In the genomic region with DNA sequence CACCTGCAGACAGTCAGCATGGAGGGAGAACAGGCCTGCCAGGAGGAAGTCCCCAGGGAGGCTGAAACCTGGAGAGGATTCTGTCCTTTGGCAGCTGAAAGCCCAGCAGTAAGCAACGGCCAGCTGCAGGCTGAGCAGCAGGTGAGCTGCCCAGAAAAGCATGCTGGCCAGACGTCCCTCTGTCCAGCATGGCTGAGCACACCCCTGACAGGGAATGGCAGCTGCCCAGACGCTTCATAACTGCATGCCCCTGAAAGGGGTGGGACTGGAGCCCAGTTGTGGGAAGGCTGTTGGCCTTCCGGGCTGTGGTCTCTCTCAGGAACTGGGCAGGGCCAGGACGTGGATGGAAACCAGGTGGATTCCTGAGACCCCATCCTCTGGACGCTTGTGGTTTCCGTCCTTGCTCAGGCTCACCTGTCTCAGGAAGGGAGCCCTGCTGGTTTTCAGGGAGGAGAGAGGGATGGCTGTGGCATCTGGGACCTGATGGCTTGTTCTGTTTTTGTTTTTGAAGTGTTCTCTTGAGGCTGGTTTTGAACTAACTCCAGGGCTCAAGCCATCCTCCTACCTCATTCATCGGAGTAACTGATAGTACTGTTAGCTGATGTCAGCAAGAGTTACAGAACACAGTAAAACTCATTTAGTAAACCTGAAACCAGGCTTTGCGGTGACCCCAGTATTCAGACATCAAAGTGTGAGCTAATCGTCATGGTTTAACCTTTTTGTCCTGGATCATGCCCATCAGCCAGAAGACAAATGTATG, we compare ENCODE assay signal across 9 mouse cellular contexts. TPM values are rescaled to one million over a fixed set of nuclear protein-coding genes. Genes with fewer than 3 reads are reported as not detected.
DNase-seq lines count a peak whose midpoint lies in the region; ATAC-seq and TF ChIP-seq lines count a peak whose summit lies in the region.
"Had no signal": no experiment of that assay in that cellular context is flagged by ENCODE, and none has a peak within 500 bp of the region (broad histone marks: within the 10 kb centered on the region; RNA-seq: fewer than 3 reads in every experiment).

TSS of gene Tas1r1 (minus strand) at position 344 of the 760 bp plus-strand sequence.

- DNase-seq in cerebellum, adult 11-12 months = peak; percentile 39
- DNase-seq in spleen, adult 2 months (ENCODE audit: low read depth in 1 of 2, low spot score in 2 of 2) = no peak
- no peak for DNase-seq in spleen, postnatal 14 days (ENCODE audit: low spot score in 2 of 2)
- no peak for DNase-seq in embryo, embryonic 9.5 days (ENCODE audit: extremely low spot score)

- no peak for ATAC-seq in cerebellum, adult (ENCODE audit: insufficient number of reproducible peaks, low FRiP score, low TSS enrichment)
- ATAC-seq in intestine, embryonic 16.5 days = no peak
- ATAC-seq in frontal cortex, adult (ENCODE audit: low TSS enrichment) = no peak

- no peak within 1 kb of the TSS for H3K27ac ChIP-seq in spleen, adult 2 months (ENCODE audit: insufficient read depth, low read length)
- H3K27ac ChIP-seq in intestine, embryonic 16.5 days (ENCODE audit: low read length) = no peak within 1 kb of the TSS
- H3K27ac ChIP-seq in olfactory bulb, adult 2 months (ENCODE audit: insufficient read depth, low read depth, low read length) = no peak within 1 kb of the TSS
- H3K27ac ChIP-seq: macrophage had no signal

- TF ChIP-seq CTCF in spleen, adult 2 months (IDR thresholded peaks at IDR 0.05; ENCODE audit: extremely low read depth, insufficient read depth, insufficient read length, insufficient replicate concordance) = no peak
- no peak for TF ChIP-seq CTCF in olfactory bulb, adult 2 months (IDR thresholded peaks at IDR 0.05; ENCODE audit: insufficient read depth, low read depth, low read length)

- H3K4me2 ChIP-seq in intestine, embryonic 16.5 days (ENCODE audit: low read depth, low read length) = peak within 1 kb of the TSS; percentile 90

- H3K27me3 ChIP-seq in spleen, adult 2 months (ENCODE audit: control insufficient read depth, insufficient read depth, low read length) = no peaks in the 10 kb centered on the region
- H3K27me3 ChIP-seq in intestine, embryonic 16.5 days (replicated peaks; ENCODE audit: control insufficient read depth, insufficient read depth, low read length) = no peaks in the 10 kb centered on the region

- H3K9ac ChIP-seq in intestine, embryonic 16.5 days (ENCODE audit: low read depth, low read length) = peak within 1 kb of the TSS; percentile 89

- peak within 1 kb of the TSS; percentile 95 for H3K4me3 ChIP-seq in spleen, adult 2 months (ENCODE audit: extremely low read depth, insufficient read depth, insufficient read length)
- peak within 1 kb of the TSS; percentile 83 for H3K4me3 ChIP-seq in intestine, embryonic 16.5 days (ENCODE audit: low read length)
- H3K4me3 ChIP-seq in olfactory bulb, adult 2 months (ENCODE audit: insufficient read depth, low read depth, low read length) = peak within 1 kb of the TSS; percentile 99

- H3K9me3 ChIP-seq in intestine, embryonic 16.5 days (ENCODE audit: control insufficient read depth, low read length) = no peaks in the 10 kb centered on the region

- 28% methylated on average over 10 of the region's 10 CpGs for WGBS in spleen, adult 2 months
- WGBS in intestine, embryonic 16.5 days = 45% methylated on average over 10 of the region's 10 CpGs
- WGBS in olfactory bulb, adult 2 months = 45% methylated on average over 10 of the region's 10 CpGs

- H3K4me1 ChIP-seq in spleen, adult 2 months (ENCODE audit: control insufficient read depth, insufficient read depth, insufficient read length) = peaks cover 6% of the 10 kb centered on the region; the same call in 1 of the 2 replicates
- H3K4me1 ChIP-seq in intestine, embryonic 16.5 days (ENCODE audit: control insufficient read depth, insufficient read depth, low read length) = peaks cover 9% of the 10 kb centered on the region
- peaks cover 14% of the 10 kb centered on the region for H3K4me1 ChIP-seq in olfactory bulb, adult 2 months (ENCODE audit: control insufficient read depth, insufficient read depth, low read length)

- H3K36me3 ChIP-seq in spleen, adult 2 months (ENCODE audit: control insufficient read depth, insufficient read depth, low read length) = peaks cover 2% of the 10 kb centered on the region
- peaks cover 17% of the 10 kb centered on the region for H3K36me3 ChIP-seq in intestine, embryonic 16.5 days (ENCODE audit: control insufficient read depth, insufficient read depth, low read length)

- no peak for TF ChIP-seq POLR2A in spleen, adult 2 months (IDR thresholded peaks at IDR 0.05; ENCODE audit: low read depth, low read length)
- no peak for TF ChIP-seq POLR2A in olfactory bulb, adult 2 months (IDR thresholded peaks at IDR 0.05; ENCODE audit: insufficient read depth, low read depth, low read length)

RNA-seq across cellular contexts. Expression of gene Tas1r1, which starts in this region (rescaled TPM):
- 0.14 and 0.15 TPM in 2 replicates for polyA plus RNA-seq in spleen, adult 2 months (2012; rRNA removed)
- 0.20 and 0.21 TPM in 2 replicates for polyA plus RNA-seq in intestine, embryonic 16.5 days (2015; fragmentation: Nextera tagmentation; extraction: Ambion mirVana)
- not detected in 2 replicates for polyA plus RNA-seq in olfactory bulb, adult 2 months (2012; ENCODE audit: insufficient read depth, insufficient read length, low replicate concordance, missing spikeins)
- polyA plus RNA-seq: macrophage had no signal
